Mouse (Mus musculus) intestine, embryonic 16.5 days (tissue): ENCODE results near the gene Sirt7. TPM values are rescaled to one million over a fixed set of nuclear protein-coding genes. Genes with fewer than 3 reads are reported as not detected.
A peak's percentile ranks its signal among the peaks of the same experiment; 100 is the strongest.

Experiments used
- ATAC-seq: fragments of 200-750 bp; cut with Nextera tagmentation; 2 replicates; pipeline ENCODE4 v1.8.0; 2017; ENCODE audit warnings: moderate TSS enrichment, moderate library complexity
- H3K27ac ChIP-seq: fragments of 300-500 bp; sonication (generic); 2 replicates; pipeline ENCODE4 v1.5.1; 2014; ENCODE audit warnings: mild to moderate bottlenecking, low read length
- H3K27me3 ChIP-seq: fragments of 300-500 bp; sonication (generic); replicated peaks from 2 replicates; pipeline ENCODE4 v1.6.1; 2014; ENCODE audit warnings: low read length, control low read depth, mixed read lengths; ENCODE audit not compliant: control insufficient read depth, insufficient read depth
- H3K36me3 ChIP-seq: fragments of 300-500 bp; sonication (generic); 2 replicates; pipeline ENCODE4 v1.6.1; 2014; ENCODE audit warnings: low read length, control low read depth; ENCODE audit not compliant: control insufficient read depth, insufficient read depth
- H3K4me1 ChIP-seq: fragments of 300-500 bp; sonication (generic); 2 replicates; pipeline ENCODE4 v1.6.1; 2014; ENCODE audit warnings: low read length, control low read depth, mixed read lengths; ENCODE audit not compliant: control insufficient read depth, insufficient read depth
- H3K4me2 ChIP-seq: fragments of 300-500 bp; sonication (generic); 2 replicates; pipeline ENCODE4 v1.6.1; 2014; ENCODE audit warnings: low read depth, low read length, control low read depth
- H3K4me3 ChIP-seq: fragments of 300-500 bp; sonication (generic); 2 replicates; pipeline ENCODE4 v1.5.1; 2014; ENCODE audit warnings: mild to moderate bottlenecking, low read length
- H3K9ac ChIP-seq: fragments of 300-500 bp; sonication (generic); 2 replicates; pipeline ENCODE4 v1.6.1; 2014; ENCODE audit warnings: low read depth, low read length
- H3K9me3 ChIP-seq: fragments of 300-500 bp; sonication (generic); 2 replicates; pipeline ENCODE4 v1.6.1; 2016; ENCODE audit warnings: low read length, control low read depth; ENCODE audit not compliant: control insufficient read depth
- WGBS: fragments of 180-500 bp; shearing (Covaris S2); extraction: QIAGEN DNeasy Blood & Tissue Kit; methylation state at CpG from one replicate; pipeline ENCODE4 v1.1.7; 2014; 5-methylcytosine and 5-hydroxymethylcytosine counted together
- polyA plus RNA-seq: library from polyadenylated mRNA; unstranded; fragments of >200 nt; fragmentation: Nextera tagmentation; extraction: Ambion mirVana; gene quantifications from 2 replicates; pipeline ENCODE4 v1.2.1, GENCODE M21; 2015

Sirt7 gene
- polyA plus RNA-seq, 1 experiment from 2014 or later: 47.7 TPM

DNA sequence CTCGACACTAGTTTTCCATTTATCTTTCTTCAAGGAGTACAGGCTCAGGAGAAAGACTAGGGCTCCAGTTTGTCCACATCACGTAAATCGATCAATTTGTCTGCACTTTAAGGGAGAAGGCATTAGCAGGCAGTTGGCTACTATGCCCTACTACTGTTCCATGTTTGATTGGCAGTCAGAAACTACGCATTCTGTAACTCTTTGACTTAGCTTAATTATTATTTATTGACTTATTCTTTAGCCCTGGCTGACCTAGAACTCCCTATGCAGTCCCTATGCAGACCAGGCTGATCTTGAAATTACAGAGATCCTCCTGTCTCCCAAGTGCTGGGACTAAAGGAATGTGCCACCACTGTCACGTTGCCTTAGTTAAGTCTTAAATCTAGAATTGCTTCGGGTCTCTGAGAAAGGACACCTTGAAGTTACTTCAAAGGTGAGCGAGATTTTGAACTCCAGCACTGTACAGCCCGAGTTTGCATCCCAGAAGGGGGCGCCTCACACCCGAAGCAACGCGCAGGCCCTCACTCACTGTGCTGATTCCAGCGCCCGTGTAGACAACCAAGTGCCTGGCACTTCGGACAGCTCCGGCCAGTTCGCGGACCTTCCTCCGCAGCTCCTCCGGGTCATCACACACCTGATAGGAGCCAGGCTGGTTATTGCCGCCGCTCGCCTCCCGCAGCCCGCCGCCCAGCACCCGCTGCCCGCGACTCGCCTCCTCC is 920 bp downstream of the Sirt7 start:
- H3K4me1 ChIP-seq: peaks cover 11% of the 10 kb centered on the region
- H3K4me3 ChIP-seq: peak overlapping the region; percentile 95
- peak overlapping the region; percentile 89 for H3K27ac ChIP-seq
- WGBS: 12% methylated on average over 30 of the region's 30 CpGs
- no peaks in the 10 kb centered on the region for H3K9me3 ChIP-seq
- ATAC-seq: peak; percentile 80
- peak overlapping the region; percentile 85 for H3K9ac ChIP-seq
- peaks cover 21% of the 10 kb centered on the region for H3K36me3 ChIP-seq
- no peaks in the 10 kb centered on the region for H3K27me3 ChIP-seq
- H3K4me2 ChIP-seq: peak overlapping the region; percentile 92

DNA sequence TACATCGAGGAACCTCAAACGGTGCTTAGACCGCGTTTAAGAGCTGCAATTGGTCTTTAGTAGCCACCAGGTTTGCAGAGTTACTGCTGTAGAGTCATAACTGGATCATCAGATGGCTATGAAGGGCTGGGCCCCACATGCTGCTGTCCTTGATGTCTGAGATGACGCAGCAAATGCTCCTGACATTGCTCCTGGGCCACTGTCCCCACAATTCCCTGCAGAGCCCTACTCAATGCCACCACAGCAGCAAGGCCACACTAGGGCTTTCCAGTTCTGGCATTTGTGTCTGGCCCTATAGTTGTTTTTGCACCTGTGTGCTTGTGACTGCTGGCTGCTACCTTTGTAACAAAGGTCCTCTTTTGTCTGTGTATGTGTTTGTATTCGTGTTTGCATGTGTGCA is 2.2 kb downstream of the Sirt7 start:
- Histone ChIP-seq H3K4me2 (no peak overlapping the region), H3K27ac (no peak overlapping the region), H3K4me3 (no peak overlapping the region), H3K4me1 (peaks cover 11% of the 10 kb centered on the region), H3K36me3 (peaks cover 19% of the 10 kb centered on the region), H3K9me3 (no peaks in the 10 kb centered on the region), H3K27me3 (no peaks in the 10 kb centered on the region), H3K9ac (no peak overlapping the region)
- no peak for ATAC-seq
- WGBS: 89% methylated on average over 6 of the region's 6 CpGs

DNA sequence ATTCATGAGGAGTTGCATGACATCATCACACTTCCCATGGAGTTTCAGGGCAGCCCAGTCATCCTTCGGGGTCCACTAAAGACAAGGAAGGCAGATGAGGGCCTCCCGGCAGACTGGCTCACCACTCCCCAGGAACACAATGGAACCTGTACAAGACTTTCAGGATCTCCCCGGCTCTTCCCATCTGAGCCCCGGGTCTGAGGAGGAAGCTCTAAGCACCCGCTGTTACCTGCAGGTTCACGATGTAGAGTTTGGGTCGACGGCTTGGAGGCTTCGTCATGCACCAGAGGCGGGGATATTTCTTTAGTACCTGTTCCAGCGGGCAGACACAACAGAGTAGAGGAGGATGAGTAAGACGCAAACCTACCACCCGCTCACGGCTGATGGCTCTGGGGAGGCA is 4.8 kb downstream of the Sirt7 start:
- Histone ChIP-seq H3K9me3 (no peaks in the 10 kb centered on the region), H3K4me3 (no peak overlapping the region), H3K4me2 (no peak overlapping the region), H3K27ac (no peak overlapping the region), H3K4me1 (peaks cover 22% of the 10 kb centered on the region), H3K36me3 (peaks cover 19% of the 10 kb centered on the region), H3K9ac (no peak overlapping the region), H3K27me3 (no peaks in the 10 kb centered on the region)
- ATAC-seq: no peak
- 94% methylated on average over 14 of the region's 14 CpGs for WGBS

GRCm38 (mm10) chr11:120618619-120619535 is 6.2 kb downstream of the Sirt7 start:
- no peak overlapping the region; the same call in 1 of the 2 replicates for H3K9ac ChIP-seq
- 90% methylated on average over 25 of the region's 25 CpGs for WGBS
- peaks cover 20% of the 10 kb centered on the region for H3K4me1 ChIP-seq
- ATAC-seq: no peak
- H3K4me3 ChIP-seq: no peak overlapping the region
- no peaks in the 10 kb centered on the region for H3K27me3 ChIP-seq
- no peak overlapping the region for H3K4me2 ChIP-seq
- no peaks in the 10 kb centered on the region for H3K9me3 ChIP-seq
- H3K27ac ChIP-seq: peak overlapping the region; percentile 84
- H3K36me3 ChIP-seq: peaks cover 19% of the 10 kb centered on the region

DNA sequence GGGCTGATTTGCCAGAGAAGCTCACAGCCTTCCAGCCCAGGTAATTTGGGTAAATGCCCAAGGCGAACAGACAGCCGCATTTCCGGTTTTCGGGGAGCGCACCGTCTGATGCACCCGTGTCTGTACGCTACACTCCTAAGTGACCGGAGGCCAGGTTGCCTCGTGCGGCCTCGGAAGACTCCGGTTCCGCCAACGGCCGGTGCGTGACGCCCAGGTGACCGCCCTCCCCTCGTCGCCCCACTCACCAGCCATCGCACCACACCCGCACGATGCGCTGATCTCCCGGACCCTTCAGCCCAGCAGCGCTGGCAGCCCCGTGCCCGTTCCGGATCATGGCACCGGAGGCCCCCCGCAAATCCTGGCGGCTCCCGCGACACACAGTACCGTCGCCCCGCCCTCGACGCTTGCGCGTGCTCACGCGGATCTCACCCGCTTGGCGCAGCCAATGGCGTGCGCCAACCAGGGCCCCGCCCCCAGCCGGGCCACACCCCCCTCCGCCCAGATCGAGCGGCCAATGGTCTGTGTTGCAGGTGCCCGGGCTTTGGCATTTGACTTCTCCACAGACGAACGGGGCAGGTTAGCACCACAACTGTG is 7.4 kb downstream of the Sirt7 start, which contains the start of gene Pcyt2:
TSS of gene Pcyt2 (minus strand) at position 418 of the 594 bp plus-strand sequence.
- peak within 1 kb of the TSS; percentile 90 for H3K9ac ChIP-seq
- H3K9me3 ChIP-seq: no peaks in the 10 kb centered on the region
- H3K27me3 ChIP-seq: no peaks in the 10 kb centered on the region
- H3K27ac ChIP-seq: peak within 1 kb of the TSS; percentile 84
- peak within 1 kb of the TSS; percentile 88 for H3K4me3 ChIP-seq
- H3K4me2 ChIP-seq: peak within 1 kb of the TSS; percentile 68
- peak; percentile 93 for ATAC-seq
- H3K4me1 ChIP-seq: peaks cover 19% of the 10 kb centered on the region
- WGBS: under 1% methylated on average over 56 of the region's 56 CpGs
- peaks cover 31% of the 10 kb centered on the region for H3K36me3 ChIP-seq

DNA sequence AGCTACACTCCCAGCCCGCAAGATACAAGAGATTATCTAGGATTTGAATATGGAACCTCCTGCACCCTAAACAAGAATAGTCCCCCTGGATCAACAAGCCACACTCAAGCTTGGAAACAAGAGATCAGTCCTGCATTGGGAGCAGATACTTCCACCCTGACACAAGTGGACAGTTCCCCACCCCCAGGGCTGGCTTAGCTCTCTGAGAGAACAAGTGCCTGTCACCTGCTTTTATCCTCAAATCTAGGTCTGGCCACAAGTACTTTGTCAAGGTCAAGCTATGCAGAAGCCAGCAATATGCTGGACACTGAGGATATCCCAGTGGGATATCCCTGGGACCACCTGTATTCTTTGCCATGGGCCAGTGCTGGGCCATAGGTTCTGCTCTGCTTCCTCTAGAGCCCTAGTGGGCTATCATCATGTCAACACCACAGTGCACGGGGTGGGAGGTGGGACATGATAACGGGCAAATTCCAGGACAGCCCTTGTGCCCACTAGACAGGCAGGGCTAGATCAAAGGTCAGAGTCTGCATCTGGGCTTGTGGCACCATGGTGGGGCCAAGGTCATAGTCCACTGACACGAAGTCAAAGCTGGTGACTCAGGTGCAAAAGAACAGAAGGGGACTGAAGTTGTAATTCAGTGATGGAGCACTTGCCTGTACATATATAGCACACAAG is 8.3 kb downstream of the Sirt7 start:
- Histone ChIP-seq H3K27ac (peak overlapping the region; percentile 84), H3K9me3 (no peaks in the 10 kb centered on the region), H3K36me3 (peaks cover 35% of the 10 kb centered on the region), H3K4me1 (peaks cover 19% of the 10 kb centered on the region), H3K9ac (peak overlapping the region; percentile 90), H3K4me2 (peak overlapping the region; percentile 68), H3K4me3 (peak overlapping the region; percentile 88), H3K27me3 (no peaks in the 10 kb centered on the region)
- 40% methylated on average over 4 of the region's 4 CpGs for WGBS
- ATAC-seq: peak; percentile 47

DNA sequence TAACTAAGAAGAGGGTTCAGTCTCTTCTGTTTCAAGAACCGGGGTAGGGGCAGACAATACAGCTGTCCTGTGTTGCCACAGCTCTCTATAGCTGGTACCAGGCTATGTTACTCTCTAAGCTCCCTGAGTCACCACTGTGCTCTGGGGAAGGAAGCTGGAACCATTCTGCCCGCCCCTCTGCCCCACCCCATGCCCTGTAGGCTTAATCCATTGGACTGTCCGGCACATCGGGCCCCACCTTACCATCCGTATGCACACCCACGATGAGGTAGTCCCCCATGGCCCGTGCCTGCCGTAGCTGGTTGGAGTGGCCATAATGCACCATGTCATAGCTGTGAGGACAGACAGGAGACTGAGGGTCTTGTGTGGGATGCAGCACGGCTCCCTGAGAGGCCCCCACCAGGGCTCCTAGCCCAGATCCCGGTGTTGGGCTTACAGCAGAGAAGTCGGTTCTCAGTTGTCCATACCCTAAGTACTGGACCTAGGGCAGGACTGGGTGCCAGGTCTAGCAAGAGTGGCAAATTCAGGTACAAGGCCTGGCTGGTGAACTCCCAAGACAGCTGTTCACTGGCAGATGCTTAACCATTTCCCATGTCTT is 9.3 kb downstream of the Sirt7 start:
- H3K9ac ChIP-seq: peak overlapping the region; percentile 90

DNA sequence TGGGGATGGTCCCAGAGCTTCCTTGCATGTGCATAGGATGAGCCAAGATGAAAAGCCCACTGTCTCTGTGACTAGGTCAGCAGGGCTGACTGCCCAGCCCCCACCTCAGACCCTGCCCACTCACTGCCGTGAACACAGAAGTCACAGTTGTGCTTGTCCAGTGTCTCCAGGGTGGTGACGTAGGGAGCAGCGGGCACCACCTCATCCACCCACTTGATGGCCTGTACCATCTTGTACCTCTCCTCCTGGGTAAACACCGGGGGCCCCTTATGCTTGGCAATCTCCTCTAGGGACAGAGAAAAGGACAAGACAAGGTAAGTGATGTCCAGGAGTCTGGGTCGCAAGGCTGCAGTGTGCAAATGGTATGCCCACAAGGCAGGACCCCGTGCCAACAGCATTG is 9.9 kb downstream of the Sirt7 start:
- Histone ChIP-seq H3K4me3 (no peak overlapping the region), H3K9ac (0 out of 2 replicates have a peak overlapping the region, but pooled peaks have one; percentile 90), H3K36me3 (peaks cover 35% of the 10 kb centered on the region), H3K4me2 (peak overlapping the region; percentile 68; the same call in 1 of the 2 replicates), H3K9me3 (no peaks in the 10 kb centered on the region), H3K27me3 (no peaks in the 10 kb centered on the region), H3K27ac (no peak overlapping the region), H3K4me1 (peaks cover 19% of the 10 kb centered on the region)
- no peak for ATAC-seq
- WGBS: 91% methylated on average over 6 of the region's 6 CpGs

More for the DNA sequence above, 9.3 kb downstream of the Sirt7 start:
- peak overlapping the region; percentile 88 for H3K4me3 ChIP-seq
- WGBS: 84% methylated on average over 11 of the region's 11 CpGs
- ATAC-seq: no peak
- no peaks in the 10 kb centered on the region for H3K27me3 ChIP-seq
- peaks cover 19% of the 10 kb centered on the region for H3K4me1 ChIP-seq
- H3K4me2 ChIP-seq: peak overlapping the region; percentile 68
- no peaks in the 10 kb centered on the region for H3K9me3 ChIP-seq
- peak overlapping the region; percentile 45 for H3K27ac ChIP-seq
- H3K36me3 ChIP-seq: peaks cover 37% of the 10 kb centered on the region
